Mouse (Mus musculus): ENCODE results near the gene Comp.

- TF ChIP-seq UBTF (IDR thresholded peaks at IDR 0.05; ENCODE audit: low read depth, low read length): no peak
- no peak for TF ChIP-seq RAD21 (IDR thresholded peaks at IDR 0.05; ENCODE audit: low read depth, low read length)
- TF ChIP-seq EP300 (IDR thresholded peaks at IDR 0.05; ENCODE audit: low read length): no peak
- TF ChIP-seq CTCF (conservative IDR thresholded peaks at IDR 0.05 in 1 of 2, IDR thresholded peaks at IDR 0.05 in 1 of 2; ENCODE audit: low read depth in 2 of 2, low read length in 2 of 2): no peak
- no peak for TF ChIP-seq IRF4 (IDR thresholded peaks at IDR 0.05; ENCODE audit: low read depth, low read length)
These were observed 6.7 kb downstream of the Comp start for GRCm38 (mm10) chr8:70380069-70380468.

Data from CH12.LX (cell line).